Mouse (Mus musculus): ENCODE measurements around the gene AF067063. TPM values are rescaled to one million over a fixed set of nuclear protein-coding genes. Genes with fewer than 3 reads are reported as not detected.

The AF067063 gene
- polyA plus RNA-seq (2012; ENCODE audit: low replicate concordance) = not detected in 2 replicates

DNA sequence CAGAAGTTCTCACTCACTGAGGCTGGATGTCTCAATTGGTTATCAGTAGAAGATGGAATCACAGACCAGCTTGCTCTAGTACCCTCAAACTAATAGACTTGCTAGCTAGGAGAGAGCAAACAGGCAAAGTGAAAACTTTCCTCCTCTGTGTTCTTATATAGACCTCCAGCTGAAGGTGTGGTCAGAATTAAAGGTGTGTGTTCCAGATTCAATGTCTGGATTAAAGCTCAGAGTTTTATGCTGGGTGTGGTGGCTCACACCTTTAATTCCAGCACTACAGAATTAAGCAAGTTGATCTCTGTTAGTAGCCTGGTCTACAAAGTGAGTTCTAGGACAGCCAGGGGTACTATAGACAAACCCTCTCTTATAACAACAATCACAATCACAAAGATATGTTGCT is at the start of gene AF067063:
Gene AF067063 (minus strand): TSS at position 101 of the 400 bp plus-strand sequence.

GRCm38 (mm10) chr13:119835320-119836056 is 5.5 kb upstream of the AF067063 start, which contains the start of gene D13Ertd608e:
Gene D13Ertd608e (plus strand): TSS chr13:119836006.

DNA sequence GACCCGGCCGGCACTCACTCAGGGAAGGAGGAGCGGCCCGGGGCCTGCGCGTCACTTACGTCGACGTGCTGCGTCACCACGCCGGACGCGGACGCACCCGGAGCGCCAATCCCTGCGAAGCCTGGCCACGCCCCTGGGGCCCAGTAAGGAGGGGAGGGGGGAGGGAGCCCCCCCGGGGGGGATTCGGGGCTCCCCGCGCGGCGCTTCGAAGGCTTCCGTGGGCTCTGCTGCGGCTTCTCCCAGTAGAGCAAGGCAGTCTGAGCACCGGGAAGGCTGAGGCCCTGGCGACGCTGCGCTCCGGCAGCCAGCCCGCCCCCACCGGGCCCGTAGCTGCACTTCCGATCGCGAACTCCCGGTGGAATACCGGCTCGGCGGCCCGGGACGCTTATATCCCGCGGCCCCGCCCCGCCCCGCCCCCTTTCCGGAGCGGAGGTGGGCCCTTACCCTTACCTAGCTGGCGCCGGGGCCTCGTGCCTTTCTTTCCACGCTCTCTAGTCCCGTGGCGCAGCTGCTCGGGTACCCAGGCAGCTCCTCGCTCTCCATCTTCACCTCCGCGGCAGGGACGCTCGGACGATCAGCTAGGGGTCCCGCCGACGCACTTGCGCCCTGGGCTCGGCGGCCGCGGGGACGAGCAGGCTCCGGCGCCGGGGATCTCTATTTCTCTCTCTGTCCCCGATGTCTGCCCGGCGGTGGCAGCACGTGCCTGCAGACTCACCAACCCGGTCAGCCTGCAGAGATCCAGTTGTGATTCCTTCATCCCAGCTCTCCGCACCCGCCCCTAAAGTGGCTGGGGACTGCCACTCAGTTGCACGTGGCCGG is 39.0 kb downstream of the AF067063 start, which contains the start of gene Zfp131:
Gene Zfp131 (minus strand): TSS at position 129 of the 819 bp plus-strand sequence.

Other genes starting within 250 kb of the AF067063 start
- gene Ccl28, start 206.4 kb downstream of the AF067063 start, polyA plus RNA-seq (2012; ENCODE audit: low replicate concordance) = not detected in 2 replicates
- gene Hmgcs1, start 139.8 kb downstream of the AF067063 start, polyA plus RNA-seq (2012; ENCODE audit: low replicate concordance) = 0.79 and 2.1 TPM in 2 replicates
- 0.06 TPM in 1 of 2 replicates, not detected in the other for gene Nim1k, start 74.3 kb downstream of the AF067063 start, polyA plus RNA-seq (2012; ENCODE audit: low replicate concordance)
- 99.1 and 136 TPM in 2 replicates for gene Zfp131, start 39.3 kb downstream of the AF067063 start, polyA plus RNA-seq (2012; ENCODE audit: low replicate concordance)
- not detected in 2 replicates for gene D13Ertd608e, start 5.8 kb upstream of the AF067063 start, polyA plus RNA-seq (2012; ENCODE audit: low replicate concordance)
- not detected in 2 replicates for gene Tcstv1, start 64.6 kb upstream of the AF067063 start, polyA plus RNA-seq (2012; ENCODE audit: low replicate concordance)
- gene Gm21761, start 99.1 kb upstream of the AF067063 start, polyA plus RNA-seq (2012; ENCODE audit: low replicate concordance) = not detected in 2 replicates
- not detected in 2 replicates for gene B020031M17Rik, start 120.6 kb upstream of the AF067063 start, polyA plus RNA-seq (2012; ENCODE audit: low replicate concordance)
- not detected in 2 replicates for gene Gm36079, start 196.8 kb upstream of the AF067063 start, polyA plus RNA-seq (2012; ENCODE audit: low replicate concordance)
- 0.12 and 0.72 TPM in 2 replicates for gene Gm21188, start 222.0 kb upstream of the AF067063 start, polyA plus RNA-seq (2012; ENCODE audit: low replicate concordance)

Measured in leukemia stem cell, adult 10-12 weeks (primary cell).